Mouse (Mus musculus) myocyte (in vitro differentiated cells): ENCODE measurements around the gene Utp11.

Experiments used
- MAX ChIP-seq: IDR thresholded peaks from one replicate; pipeline ENCODE4 v1.6.1; 2011; ENCODE audit warnings: low read depth, mild to moderate bottlenecking, control low read depth
- POLR2A ChIP-seq: IDR thresholded peaks from one replicate; pipeline ENCODE4 v1.6.1; 2011; ENCODE audit warnings: low read depth, mild to moderate bottlenecking, control low read depth, moderate library complexity; ENCODE audit not compliant: insufficient read length
- POLR2AphosphoS2 ChIP-seq: IDR thresholded peaks from one replicate; pipeline ENCODE4 v1.6.1; 2011; ENCODE audit warnings: low read depth, control low read depth; ENCODE audit not compliant: insufficient read length
- TCF12 ChIP-seq: IDR thresholded peaks from one replicate; pipeline ENCODE4 v1.6.1; 2011; ENCODE audit warnings: mild to moderate bottlenecking, control low read depth; ENCODE audit not compliant: poor library complexity, insufficient read depth, severe bottlenecking

GRCm38 (mm10) chr4:124643859-124644258, 49.5 kb downstream of the Utp11 start:
- TF ChIP-seq MAX (no peak), POLR2AphosphoS2 (no peak), TCF12 (no peak), POLR2A (no peak)
